Mouse (Mus musculus) liver, embryonic 12.5 days (tissue): ENCODE data around the gene Zbtb33. TPM values are rescaled to one million over a fixed set of nuclear protein-coding genes. Genes with fewer than 3 reads are reported as not detected.

ENCODE experiments used
- ATAC-seq: fragments of 200-750 bp; cut with Nextera tagmentation; 2 replicates; pipeline ENCODE4 v1.8.0; 2017; ENCODE audit warnings: moderate number of reproducible peaks, mild to moderate bottlenecking, moderate library complexity
- H3K27ac ChIP-seq: fragments of 300-500 bp; sonication (generic); 2 replicates; pipeline ENCODE4 v1.5.1; 2016; ENCODE audit warnings: mild to moderate bottlenecking
- H3K27me3 ChIP-seq: fragments of 300-500 bp; sonication (generic); replicated peaks from 2 replicates; pipeline ENCODE4 v1.6.1; 2016; ENCODE audit warnings: mild to moderate bottlenecking, moderate library complexity
- H3K36me3 ChIP-seq: fragments of 300-500 bp; sonication (generic); 2 replicates; pipeline ENCODE4 v1.6.1; 2016; ENCODE audit warnings: mild to moderate bottlenecking, moderate library complexity
- H3K4me1 ChIP-seq: fragments of 300-500 bp; sonication (generic); 2 replicates; pipeline ENCODE4 v1.6.1; 2016
- H3K4me2 ChIP-seq: fragments of 300-500 bp; sonication (generic); 2 replicates; pipeline ENCODE4 v1.6.1; 2016; ENCODE audit warnings: mild to moderate bottlenecking, moderate library complexity
- H3K4me3 ChIP-seq: fragments of 300-500 bp; sonication (generic); 2 replicates; pipeline ENCODE4 v1.5.1; 2016; ENCODE audit warnings: mild to moderate bottlenecking, moderate library complexity
- H3K9ac ChIP-seq: fragments of 300-500 bp; sonication (generic); 2 replicates; pipeline ENCODE4 v1.6.1; 2016; ENCODE audit warnings: mild to moderate bottlenecking, moderate library complexity
- H3K9me3 ChIP-seq: fragments of 300-500 bp; sonication (generic); replicated peaks from 2 replicates; pipeline ENCODE4 v1.6.1; 2016; ENCODE audit warnings: mild to moderate bottlenecking, moderate library complexity
- WGBS: fragments of 180-500 bp; shearing (Covaris S2); methylation state at CpG from one replicate; pipeline ENCODE4 v1.1.7; 2016; ENCODE audit not compliant: insufficient replicate concordance; 5-methylcytosine and 5-hydroxymethylcytosine counted together
- microRNA-seq: library from miRNA; unstranded; fragments of <30 nt; microRNA quantifications from one replicate; pipeline ENCODE4, GENCODE M21; 2017
- polyA plus RNA-seq: library from polyadenylated mRNA; unstranded; fragments of >200 nt; fragmentation: Nextera tagmentation; extraction: Ambion mirVana; gene quantifications from 2 replicates; pipeline ENCODE4 v1.2.1, GENCODE M21; 2016

Gene Zbtb33
- polyA plus RNA-seq, 1 experiment from 2014 or later = 2.2 TPM

DNA sequence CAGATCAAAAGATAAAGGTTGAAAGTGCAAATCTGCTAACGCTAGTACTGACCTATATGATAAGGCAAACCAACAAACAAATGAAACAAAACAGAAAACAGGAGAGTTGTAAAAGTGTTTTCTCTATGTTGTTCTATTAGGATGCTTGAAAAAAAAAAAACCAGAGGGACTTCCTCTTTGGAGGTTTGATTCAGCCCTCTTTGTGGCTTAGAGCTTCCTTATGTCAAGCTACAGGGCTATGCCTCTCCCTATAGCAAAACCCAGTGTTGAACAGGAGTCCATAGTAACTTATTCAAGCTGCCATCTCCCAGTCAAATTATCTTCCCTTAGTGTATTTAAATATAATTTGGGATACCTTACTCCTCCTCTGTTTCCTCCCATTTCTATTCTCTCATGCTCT lies 17.8 kb downstream of the Zbtb33 start:
- Histone ChIP-seq H3K36me3 (no peaks in the 10 kb centered on the region), H3K4me2 (no peak overlapping the region), H3K9ac (no peak overlapping the region), H3K9me3 (no peaks in the 10 kb centered on the region), H3K27ac (no peak overlapping the region), H3K4me1 (no peaks in the 10 kb centered on the region), H3K27me3 (no peaks in the 10 kb centered on the region), H3K4me3 (no peak overlapping the region)
- no peak for ATAC-seq
- WGBS = 44% methylated on average over 1 of the region's 1 CpGs

DNA sequence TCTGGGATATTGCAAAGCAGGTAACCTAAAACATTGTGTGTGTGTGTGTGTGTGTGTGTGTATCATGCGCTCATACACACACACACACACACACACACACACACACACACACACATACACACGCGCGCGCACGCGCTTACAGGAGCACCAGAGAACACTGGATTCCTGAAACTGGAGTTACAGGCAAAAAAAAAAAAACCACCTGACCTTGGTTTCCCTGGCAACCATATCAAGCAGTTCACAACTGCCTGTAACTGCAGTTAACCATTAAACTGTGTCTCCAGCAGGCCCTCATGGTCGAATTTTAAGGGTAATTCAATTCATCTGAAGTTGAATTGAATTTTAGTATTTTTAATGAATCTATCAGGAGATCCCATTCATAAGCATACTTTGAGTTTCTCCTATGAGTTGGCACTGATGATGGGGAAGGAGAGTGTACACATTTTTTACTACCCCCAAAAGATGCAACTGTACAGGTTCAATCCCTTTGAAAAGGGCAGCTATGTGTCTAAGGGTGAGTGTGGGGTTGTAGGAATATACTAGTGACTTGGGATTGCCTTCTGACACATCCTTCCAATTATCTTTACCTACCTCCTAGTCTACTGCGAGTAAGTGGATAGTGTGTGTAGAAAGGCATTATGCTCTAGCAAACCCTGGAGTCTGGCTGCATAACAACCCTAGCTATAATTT lies 27.5 kb downstream of the Zbtb33 start:
- Histone ChIP-seq H3K4me1 (no peaks in the 10 kb centered on the region), H3K4me2 (no peak overlapping the region), H3K36me3 (no peaks in the 10 kb centered on the region), H3K9ac (no peak overlapping the region), H3K27ac (no peak overlapping the region), H3K27me3 (no peaks in the 10 kb centered on the region), H3K9me3 (no peaks in the 10 kb centered on the region), H3K4me3 (no peak overlapping the region)
- no peak for ATAC-seq
- 80% methylated on average over 8 of the region's 9 CpGs for WGBS

DNA sequence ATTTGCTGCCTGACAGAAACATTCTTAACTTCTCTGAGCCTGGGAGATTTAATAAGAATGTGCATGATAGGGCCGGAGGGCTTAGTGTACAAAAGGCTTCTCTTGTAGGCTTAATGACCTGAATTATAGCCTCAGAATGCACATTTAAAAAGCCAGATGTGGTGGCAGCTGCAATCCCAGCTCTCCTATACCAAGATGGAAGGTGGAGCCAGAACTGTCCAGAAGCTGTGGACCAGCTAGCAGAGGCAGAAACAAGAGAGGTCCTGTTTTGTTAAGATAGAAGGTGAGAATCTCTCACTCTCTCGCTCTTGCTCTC lies 28.0 kb downstream of the Zbtb33 start:
- no peaks in the 10 kb centered on the region for H3K27me3 ChIP-seq
- ATAC-seq = no peak
- H3K9ac ChIP-seq = no peak overlapping the region
- no peak overlapping the region for H3K27ac ChIP-seq
- H3K4me2 ChIP-seq = no peak overlapping the region
- H3K36me3 ChIP-seq = no peaks in the 10 kb centered on the region
- H3K9me3 ChIP-seq = no peaks in the 10 kb centered on the region
- 83% methylated on average over 2 of the region's 2 CpGs for WGBS
- no peak overlapping the region for H3K4me3 ChIP-seq
- H3K4me1 ChIP-seq = no peaks in the 10 kb centered on the region

DNA sequence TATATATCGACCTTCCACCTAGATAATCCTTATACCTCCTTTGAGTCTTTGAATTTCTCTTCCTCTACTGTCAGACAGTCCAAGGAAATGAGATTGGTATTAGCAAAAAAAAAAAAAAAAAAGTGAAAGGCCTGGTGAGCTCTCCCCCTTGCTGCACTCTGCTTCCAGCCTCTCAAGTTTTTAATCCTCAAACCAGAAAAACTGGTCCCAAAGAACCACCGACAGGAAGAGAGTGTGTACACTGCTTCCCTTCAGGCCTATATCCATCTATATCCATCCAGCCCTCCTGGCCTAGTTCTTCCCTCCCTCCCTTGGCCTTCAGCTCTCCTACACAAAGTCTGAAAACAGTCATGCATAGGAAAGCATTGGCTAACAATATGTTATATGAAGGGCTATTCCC lies 33.2 kb downstream of the Zbtb33 start:
- H3K4me3 ChIP-seq = no peak overlapping the region
- ATAC-seq = no peak
- no peaks in the 10 kb centered on the region for H3K27me3 ChIP-seq
- no peaks in the 10 kb centered on the region for H3K36me3 ChIP-seq
- no peaks in the 10 kb centered on the region for H3K4me1 ChIP-seq
- no peaks in the 10 kb centered on the region for H3K9me3 ChIP-seq
- 20% methylated on average over 2 of the region's 2 CpGs for WGBS
- no peak overlapping the region for H3K4me2 ChIP-seq
- no peak overlapping the region for H3K27ac ChIP-seq
- H3K9ac ChIP-seq = no peak overlapping the region

DNA sequence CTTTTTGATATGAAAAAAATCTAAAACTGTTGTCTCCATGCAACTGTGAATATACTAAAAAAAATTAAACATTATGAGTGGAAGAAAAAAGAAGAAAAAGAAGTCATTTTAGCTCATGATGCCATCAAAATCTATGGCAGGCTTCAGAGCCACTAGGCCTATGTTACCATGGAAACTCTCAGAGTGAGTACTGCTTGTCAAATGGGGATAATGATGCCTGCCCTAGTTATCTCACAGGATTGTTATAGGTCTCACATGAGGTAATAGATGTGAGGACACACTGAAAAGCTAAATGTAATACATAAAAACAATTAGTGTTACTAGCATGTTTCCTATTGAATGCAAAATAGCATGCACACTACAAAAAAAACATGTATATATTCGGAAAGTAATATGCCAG lies 40.3 kb downstream of the Zbtb33 start:
- no peak for ATAC-seq
- Histone ChIP-seq H3K4me2 (no peak overlapping the region), H3K9ac (no peak overlapping the region), H3K27me3 (no peaks in the 10 kb centered on the region), H3K36me3 (no peaks in the 10 kb centered on the region), H3K4me1 (no peaks in the 10 kb centered on the region), H3K9me3 (no peaks in the 10 kb centered on the region), H3K4me3 (no peak overlapping the region), H3K27ac (no peak overlapping the region)
- 48% methylated on average over 1 of the region's 1 CpGs for WGBS

DNA sequence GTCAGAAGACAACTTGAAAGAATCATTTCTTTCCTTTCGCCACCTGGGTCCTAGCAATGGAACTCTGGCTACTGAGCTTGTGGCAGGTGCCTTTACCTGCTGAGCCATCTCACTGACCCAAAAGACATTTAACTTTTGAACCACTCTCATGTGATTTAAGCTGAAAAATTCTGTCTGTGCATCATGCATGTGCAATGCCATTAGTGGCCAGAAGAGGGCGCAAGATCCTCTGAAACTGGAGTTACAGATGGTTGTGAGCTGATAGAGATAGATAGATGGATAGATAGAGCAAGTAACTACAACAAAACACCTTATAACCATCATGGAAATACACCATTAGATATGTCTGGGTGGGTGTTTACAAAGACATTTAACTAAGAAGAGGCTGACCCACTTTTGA lies 48.1 kb downstream of the Zbtb33 start:
- H3K4me2 ChIP-seq = no peak overlapping the region
- 14% methylated on average over 2 of the region's 2 CpGs for WGBS

More for the DNA sequence above, 48.1 kb downstream of the Zbtb33 start:
- Histone ChIP-seq H3K27ac (no peak overlapping the region), H3K4me3 (no peak overlapping the region), H3K9me3 (no peaks in the 10 kb centered on the region), H3K4me1 (no peaks in the 10 kb centered on the region), H3K9ac (no peak overlapping the region), H3K27me3 (no peaks in the 10 kb centered on the region), H3K36me3 (no peaks in the 10 kb centered on the region)
- no peak for ATAC-seq

Small RNAs within 50 kb of the gene (microRNA-seq; reads per million reads assigned to microRNA genes)
- 1.1 reads per million for gene Mir3110

Other genes starting within 250 kb of the Zbtb33 start
- not detected in 2 replicates for gene Btg1-ps1, start 171.0 kb upstream of the Zbtb33 start, polyA plus RNA-seq
- gene Btg1-ps2, start 146.7 kb upstream of the Zbtb33 start, polyA plus RNA-seq = not detected in 2 replicates
- not detected in 2 replicates for gene Rhox10, start 123.3 kb upstream of the Zbtb33 start, polyA plus RNA-seq
- not detected in 2 replicates for gene Rhox11, start 104.7 kb upstream of the Zbtb33 start, polyA plus RNA-seq
- gene Rhox12, start 78.9 kb upstream of the Zbtb33 start, polyA plus RNA-seq = not detected in 2 replicates
- not detected in 2 replicates for gene Rhox13, start 68.6 kb upstream of the Zbtb33 start, polyA plus RNA-seq
- 4.3 and 4.9 TPM in 2 replicates for gene Tmem255a, start 62.6 kb downstream of the Zbtb33 start, polyA plus RNA-seq
- gene Atp1b4, start 126.4 kb downstream of the Zbtb33 start, polyA plus RNA-seq = not detected in 2 replicates